Comparison of ENCODE assay signal across 27 mouse cellular contexts in genomic region chr3:107495524-107495923, GRCm38 (mm10). TPM values are rescaled to one million over a fixed set of nuclear protein-coding genes. Genes with fewer than 3 reads are reported as not detected.
DNase-seq lines count a peak whose midpoint lies in the region; ATAC-seq and TF ChIP-seq lines count a peak whose summit lies in the region.
"Had no signal": no experiment of that assay in that cellular context is flagged by ENCODE, and none has a peak within 500 bp of the region (broad histone marks: within the 10 kb centered on the region; RNA-seq: fewer than 3 reads in every experiment).

No protein-coding gene starts in this region.

- no peak for TF ChIP-seq CTCF in forebrain, postnatal 0 days (IDR thresholded peaks at IDR 0.05; ENCODE audit: low read depth)

- H3K27me3 ChIP-seq in forebrain, embryonic 13.5 days, result no peaks in the 10 kb centered on the region
- H3K27me3 ChIP-seq in forebrain, postnatal 0 days (ENCODE audit: insufficient read depth, low read length), result no peaks in the 10 kb centered on the region
- H3K27me3 ChIP-seq in forebrain, embryonic 15.5 days, result no peaks in the 10 kb centered on the region
- H3K27me3 ChIP-seq in hindbrain, embryonic 10.5 days (ENCODE audit: insufficient read depth, poor library complexity, severe bottlenecking), result 0 out of 2 replicates have a peak, but pooled peaks cover 5% of the 10 kb centered on the region
- H3K27me3 ChIP-seq: heart, embryonic 12.5 days; heart, embryonic 15.5 days; Patski had no signal

- peaks cover 45% of the 10 kb centered on the region for H3K4me1 ChIP-seq in forebrain, embryonic 13.5 days
- H3K4me1 ChIP-seq in forebrain, postnatal 0 days (ENCODE audit: insufficient read depth), result peaks cover 5% of the 10 kb centered on the region; the same call in 1 of the 2 replicates
- H3K4me1 ChIP-seq in forebrain, embryonic 15.5 days, result peaks cover 45% of the 10 kb centered on the region
- H3K4me1 ChIP-seq in hindbrain, embryonic 10.5 days (replicated peaks), result no peaks in the 10 kb centered on the region

- peak overlapping the region; percentile 70 for H3K27ac ChIP-seq in forebrain, embryonic 13.5 days
- H3K27ac ChIP-seq in forebrain, postnatal 0 days (ENCODE audit: low read depth, low read length), result no peak overlapping the region
- H3K27ac ChIP-seq in forebrain, embryonic 15.5 days (replicated peaks), result peak overlapping the region; percentile 69
- H3K27ac ChIP-seq in hindbrain, embryonic 10.5 days, result no peak overlapping the region
- H3K27ac ChIP-seq: heart, embryonic 15.5 days; hindbrain, embryonic 14.5 days; hindbrain, postnatal 0 days had no signal

- ATAC-seq in forebrain, embryonic 13.5 days, result no peak
- no peak for ATAC-seq in forebrain, postnatal 0 days
- ATAC-seq in forebrain, embryonic 15.5 days (replicated peaks), result no peak
- ATAC-seq: inflammation-experienced regulatory T-cells, adult 6 months; intestine, embryonic 16.5 days had no signal

- H3K4me3 ChIP-seq in forebrain, embryonic 13.5 days, result no peak overlapping the region
- H3K4me3 ChIP-seq in forebrain, postnatal 0 days (ENCODE audit: low read depth, low read length), result no peak overlapping the region
- H3K4me3 ChIP-seq in forebrain, embryonic 15.5 days, result no peak overlapping the region
- no peak overlapping the region for H3K4me3 ChIP-seq in hindbrain, embryonic 10.5 days
- H3K4me3 ChIP-seq: heart, embryonic 12.5 days; heart, embryonic 15.5 days had no signal

- no peak overlapping the region for H3K4me2 ChIP-seq in forebrain, embryonic 13.5 days
- no peak overlapping the region for H3K4me2 ChIP-seq in forebrain, postnatal 0 days (ENCODE audit: low read depth)
- no peak overlapping the region for H3K4me2 ChIP-seq in forebrain, embryonic 15.5 days (replicated peaks)
- H3K4me2 ChIP-seq: heart, embryonic 12.5 days; heart, embryonic 15.5 days; hindbrain, embryonic 14.5 days had no signal

- H3K9me3 ChIP-seq in forebrain, embryonic 13.5 days (replicated peaks), result no peaks in the 10 kb centered on the region
- no peaks in the 10 kb centered on the region for H3K9me3 ChIP-seq in forebrain, postnatal 0 days (ENCODE audit: low read length)
- H3K9me3 ChIP-seq in forebrain, embryonic 15.5 days, result no peaks in the 10 kb centered on the region
- peaks cover 10% of the 10 kb centered on the region for H3K9me3 ChIP-seq in hindbrain, embryonic 10.5 days
- H3K9me3 ChIP-seq: G1E had no signal

- peaks cover 10% of the 10 kb centered on the region; the same call in 1 of the 2 replicates for H3K36me3 ChIP-seq in forebrain, embryonic 13.5 days (ENCODE audit: poor library complexity, severe bottlenecking)
- H3K36me3 ChIP-seq in forebrain, postnatal 0 days (ENCODE audit: insufficient read depth), result peaks cover 48% of the 10 kb centered on the region
- H3K36me3 ChIP-seq in forebrain, embryonic 15.5 days, result no peaks in the 10 kb centered on the region
- H3K36me3 ChIP-seq in hindbrain, embryonic 10.5 days, result peaks cover 7% of the 10 kb centered on the region
- H3K36me3 ChIP-seq: G1E had no signal

- H3K9ac ChIP-seq in forebrain, embryonic 13.5 days, result no peak overlapping the region
- no peak overlapping the region for H3K9ac ChIP-seq in forebrain, postnatal 0 days
- H3K9ac ChIP-seq in forebrain, embryonic 15.5 days (replicated peaks), result no peak overlapping the region
- H3K9ac ChIP-seq: heart, embryonic 12.5 days; heart, embryonic 15.5 days; hindbrain, embryonic 14.5 days had no signal

- peak; percentile 36 for DNase-seq in cerebellum, adult 9-11 months
- DNase-seq in cerebellum, adult 11 months, result no peak
- DNase-seq in forebrain, postnatal 0 days, result no peak
- DNase-seq in hindbrain, embryonic 10.5 days (ENCODE audit: low spot score), result no peak
- DNase-seq: adrenal gland, postnatal 10 days; adrenal gland, postnatal 36 days; B cell, adult 2 months; gastrocnemius, postnatal 25 days; heart, adult 18-20 months; heart, postnatal 10 days; heart, postnatal 36 days; kidney, adult 9 months had no signal

- 75% methylated on average over 6 of the region's 6 CpGs for WGBS in forebrain, embryonic 13.5 days
- WGBS in forebrain, postnatal 0 days, result 63% methylated on average over 6 of the region's 6 CpGs
- 77% methylated on average over 6 of the region's 6 CpGs for WGBS in forebrain, embryonic 15.5 days
- WGBS in hindbrain, embryonic 10.5 days, result 95% methylated on average over 6 of the region's 6 CpGs

RNA-seq across cellular contexts. Expression of gene Slc6a17, which starts 22.3 kb away (rescaled TPM):
- 9.6 and 11.2 TPM in 2 replicates for polyA plus RNA-seq in forebrain, embryonic 13.5 days (2015; fragmentation: Nextera tagmentation; extraction: Ambion mirVana)
- total RNA-seq in forebrain, postnatal 0 days (2014; rRNA removed), result 61.2 and 68.9 TPM in 2 replicates
- 20.3 and 22.7 TPM in 2 replicates for polyA plus RNA-seq in forebrain, postnatal 0 days (2015; fragmentation: Nextera tagmentation; extraction: Ambion mirVana)
- polyA plus RNA-seq in forebrain, embryonic 15.5 days (2015; fragmentation: Nextera tagmentation; extraction: Ambion mirVana), result 17.2 and 19.6 TPM in 2 replicates
- 2.7 and 3.2 TPM in 2 replicates for polyA plus RNA-seq in hindbrain, embryonic 10.5 days (2016; fragmentation: Nextera tagmentation; extraction: Ambion mirVana)
- total RNA-seq: CH12.LX had no signal
- polyA plus RNA-seq: G1E; inflammation-experienced regulatory T-cells, adult 6 months had no signal

RNA-seq across cellular contexts. Expression of gene Kcnc4, which starts 36.2 kb away (rescaled TPM):
- 0.25 and 0.38 TPM in 2 replicates for polyA plus RNA-seq in forebrain, embryonic 13.5 days (2015; fragmentation: Nextera tagmentation; extraction: Ambion mirVana)
- 10.7 and 15.4 TPM in 2 replicates for total RNA-seq in forebrain, postnatal 0 days (2014; rRNA removed)
- 4.2 and 6.6 TPM in 2 replicates for polyA plus RNA-seq in forebrain, postnatal 0 days (2015; fragmentation: Nextera tagmentation; extraction: Ambion mirVana)
- 1.6 and 1.8 TPM in 2 replicates for polyA plus RNA-seq in forebrain, embryonic 15.5 days (2015; fragmentation: Nextera tagmentation; extraction: Ambion mirVana)
- polyA plus RNA-seq in hindbrain, embryonic 10.5 days (2016; fragmentation: Nextera tagmentation; extraction: Ambion mirVana), result 0.09 and 0.17 TPM in 2 replicates
- total RNA-seq: CH12.LX had no signal
- polyA plus RNA-seq: G1E; inflammation-experienced regulatory T-cells, adult 6 months; intestine, embryonic 16.5 days; Patski had no signal

RNA-seq across cellular contexts. Expression of gene Ubl4b, which starts 59.3 kb away (rescaled TPM):
- not detected in 2 replicates for polyA plus RNA-seq in forebrain, embryonic 13.5 days (2015; fragmentation: Nextera tagmentation; extraction: Ambion mirVana)
- 0.23 TPM in 1 of 2 replicates, not detected in the other for total RNA-seq in forebrain, postnatal 0 days (2014; rRNA removed)
- polyA plus RNA-seq in forebrain, postnatal 0 days (2015; fragmentation: Nextera tagmentation; extraction: Ambion mirVana), result not detected in 2 replicates
- 0.13 TPM in 1 of 2 replicates, not detected in the other for polyA plus RNA-seq in forebrain, embryonic 15.5 days (2015; fragmentation: Nextera tagmentation; extraction: Ambion mirVana)
- polyA plus RNA-seq in hindbrain, embryonic 10.5 days (2016; fragmentation: Nextera tagmentation; extraction: Ambion mirVana), result not detected in 2 replicates
- total RNA-seq: adrenal gland, adult 18-20 months; adrenal gland, postnatal 10 days; adrenal gland, postnatal 36 days; CH12.LX; gastrocnemius, adult 8-10 months; gastrocnemius, postnatal 25 days; heart, adult 18-20 months; heart, postnatal 10 days; heart, postnatal 36 days; hindbrain, postnatal 0 days had no signal
- polyA plus RNA-seq: embryonic facial prominence, embryonic 14.5 days; G1E; heart, embryonic 12.5 days; heart, embryonic 15.5 days; hindbrain, embryonic 11.5 days; hindbrain, embryonic 14.5 days; hindbrain, postnatal 0 days; inflammation-experienced regulatory T-cells, adult 6 months; intestine, embryonic 16.5 days; Patski had no signal

Comparison
In these comparisons a context has a peak if more than half of its experiments do, and no peak if none do; other contexts are left out.
1. H3K27ac ChIP-seq: peak in forebrain, embryonic 13.5 days (single experiment) and forebrain, embryonic 15.5 days (single experiment); none in forebrain, postnatal 0 days (single experiment) and hindbrain, embryonic 10.5 days (single experiment).